Mouse (Mus musculus): ENCODE measurements around the gene Tox3. TPM values are rescaled to one million over a fixed set of nuclear protein-coding genes. Genes with fewer than 3 reads are reported as not detected.

Gene Tox3
- total and polyA plus RNA-seq, 2 experiments from 2014 or later, result 31.0 to 46.1 TPM

- DNase-seq (ENCODE audit: low spot score) (no peak), ATAC-seq (ENCODE audit: low FRiP score) (no peak)
- TF ChIP-seq CTCF (IDR thresholded peaks at IDR 0.05), result no peak
- Histone ChIP-seq H3K36me3 (ENCODE audit: insufficient read depth, low read length) (no peaks in the 10 kb centered on the region), H3K27ac (ENCODE audit: low read depth, low read length) (no peak overlapping the region), H3K9me3 (ENCODE audit: low read length) (no peaks in the 10 kb centered on the region), H3K27me3 (ENCODE audit: insufficient read depth, low read length) (no peaks in the 10 kb centered on the region), H3K4me1 (ENCODE audit: insufficient read depth, low read length) (no peaks in the 10 kb centered on the region), H3K9ac (replicated peaks; ENCODE audit: low read length, poor library complexity, severe bottlenecking) (no peak overlapping the region), H3K4me2 (ENCODE audit: low read depth, low read length, poor library complexity, severe bottlenecking) (no peak overlapping the region), H3K4me3 (ENCODE audit: low read depth, low read length) (no peak overlapping the region)
- 39% methylated on average over 7 of the region's 7 CpGs for WGBS
Measured at GRCm38 (mm10) chr8:90314312-90314711, 33.8 kb downstream of the Tox3 start.

GRCm38 (mm10) chr8:90302951-90303350, 45.2 kb downstream of the Tox3 start:
- no peak for ATAC-seq (ENCODE audit: low FRiP score)

GRCm38 (mm10) chr8:90302252-90302651, 45.9 kb downstream of the Tox3 start:
- Histone ChIP-seq H3K9ac (replicated peaks; ENCODE audit: low read length, poor library complexity, severe bottlenecking) (0 out of 2 replicates have a peak overlapping the region, but pooled peaks have one; percentile 4), H3K4me1 (ENCODE audit: insufficient read depth, low read length) (peaks cover 13% of the 10 kb centered on the region; the same call in 1 of the 2 replicates), H3K27me3 (ENCODE audit: insufficient read depth, low read length) (no peaks in the 10 kb centered on the region), H3K36me3 (ENCODE audit: insufficient read depth, low read length) (no peaks in the 10 kb centered on the region), H3K4me2 (ENCODE audit: low read depth, low read length, poor library complexity, severe bottlenecking) (peak overlapping the region; percentile 22; the same call in 1 of the 2 replicates), H3K27ac (ENCODE audit: low read depth, low read length) (peak overlapping the region; percentile 48), H3K4me3 (ENCODE audit: low read depth, low read length) (no peak overlapping the region), H3K9me3 (ENCODE audit: low read length) (0 out of 2 replicates have a peak, but pooled peaks cover 3% of the 10 kb centered on the region)
- TF ChIP-seq CTCF (IDR thresholded peaks at IDR 0.05), result no peak
- 28% methylated on average over 5 of the region's 5 CpGs for WGBS
- ATAC-seq (ENCODE audit: low FRiP score), result no peak
- DNase-seq (ENCODE audit: low spot score), result peak; percentile 85

More at GRCm38 (mm10) chr8:90302951-90303350, 45.2 kb downstream of the Tox3 start:
- 0 out of 2 replicates have a peak, but pooled peaks cover 3% of the 10 kb centered on the region for H3K9me3 ChIP-seq (ENCODE audit: low read length)
- H3K27me3 ChIP-seq (ENCODE audit: insufficient read depth, low read length), result no peaks in the 10 kb centered on the region
- peak overlapping the region; percentile 48 for H3K27ac ChIP-seq (ENCODE audit: low read depth, low read length)
- TF ChIP-seq CTCF (IDR thresholded peaks at IDR 0.05), result peak; percentile 15; the same call in 1 of the 2 replicates
- H3K4me3 ChIP-seq (ENCODE audit: low read depth, low read length), result no peak overlapping the region
- H3K9ac ChIP-seq (replicated peaks; ENCODE audit: low read length, poor library complexity, severe bottlenecking), result no peak overlapping the region
- peaks cover 13% of the 10 kb centered on the region; the same call in 1 of the 2 replicates for H3K4me1 ChIP-seq (ENCODE audit: insufficient read depth, low read length)
- WGBS, result 22% methylated on average over 12 of the region's 12 CpGs
- DNase-seq (ENCODE audit: low spot score), result peak; percentile 53
- H3K4me2 ChIP-seq (ENCODE audit: low read depth, low read length, poor library complexity, severe bottlenecking), result peak overlapping the region; percentile 22
- no peaks in the 10 kb centered on the region for H3K36me3 ChIP-seq (ENCODE audit: insufficient read depth, low read length)

- whole genome bisulfite sequencing, result 17% methylated on average over 5 of the region's 5 CpGs
- peak overlapping the region; percentile 48 for H3K27ac ChIP-seq (ENCODE audit: low read depth, low read length)
- H3K27me3 ChIP-seq (ENCODE audit: insufficient read depth, low read length), result no peaks in the 10 kb centered on the region
- no peaks in the 10 kb centered on the region for H3K9me3 ChIP-seq (ENCODE audit: low read length)
- H3K4me3 ChIP-seq (ENCODE audit: low read depth, low read length), result no peak overlapping the region
- H3K4me2 ChIP-seq (ENCODE audit: low read depth, low read length, poor library complexity, severe bottlenecking), result no peak overlapping the region
- TF ChIP-seq CTCF (IDR thresholded peaks at IDR 0.05), result no peak
- DNase-seq (ENCODE audit: low spot score) (no peak), ATAC-seq (ENCODE audit: low FRiP score) (no peak)
- no peaks in the 10 kb centered on the region for H3K36me3 ChIP-seq (ENCODE audit: insufficient read depth, low read length)
- H3K9ac ChIP-seq (replicated peaks; ENCODE audit: low read length, poor library complexity, severe bottlenecking), result no peak overlapping the region
- H3K4me1 ChIP-seq (ENCODE audit: insufficient read depth, low read length), result peaks cover 13% of the 10 kb centered on the region; the same call in 1 of the 2 replicates
Measured at GRCm38 (mm10) chr8:90301543-90301942, 46.6 kb downstream of the Tox3 start.

GRCm38 (mm10) chr8:90300973-90301372, 47.2 kb downstream of the Tox3 start:
- peak overlapping the region; percentile 48; the same call in 1 of the 2 replicates for H3K27ac ChIP-seq (ENCODE audit: low read depth, low read length)
- no peaks in the 10 kb centered on the region for H3K27me3 ChIP-seq (ENCODE audit: insufficient read depth, low read length)
- WGBS, result 25% methylated on average over 2 of the region's 2 CpGs
- no peak overlapping the region for H3K4me3 ChIP-seq (ENCODE audit: low read depth, low read length)
- no peaks in the 10 kb centered on the region for H3K36me3 ChIP-seq (ENCODE audit: insufficient read depth, low read length)
- TF ChIP-seq CTCF (IDR thresholded peaks at IDR 0.05), result no peak
- no peak for DNase-seq (ENCODE audit: low spot score)
- peaks cover 13% of the 10 kb centered on the region; the same call in 1 of the 2 replicates for H3K4me1 ChIP-seq (ENCODE audit: insufficient read depth, low read length)
- H3K4me2 ChIP-seq (ENCODE audit: low read depth, low read length, poor library complexity, severe bottlenecking), result no peak overlapping the region
- 0 out of 2 replicates have a peak overlapping the region, but pooled peaks have one; percentile 0 for H3K9ac ChIP-seq (replicated peaks; ENCODE audit: low read length, poor library complexity, severe bottlenecking)
- H3K9me3 ChIP-seq (ENCODE audit: low read length), result no peaks in the 10 kb centered on the region
- no peak for ATAC-seq (ENCODE audit: low FRiP score)

- Histone ChIP-seq H3K27ac (ENCODE audit: low read depth, low read length) (no peak overlapping the region), H3K9ac (replicated peaks; ENCODE audit: low read length, poor library complexity, severe bottlenecking) (no peak overlapping the region), H3K4me2 (ENCODE audit: low read depth, low read length, poor library complexity, severe bottlenecking) (no peak overlapping the region), H3K4me1 (ENCODE audit: insufficient read depth, low read length) (no peaks in the 10 kb centered on the region), H3K36me3 (ENCODE audit: insufficient read depth, low read length) (no peaks in the 10 kb centered on the region), H3K9me3 (ENCODE audit: low read length) (no peaks in the 10 kb centered on the region), H3K4me3 (ENCODE audit: low read depth, low read length) (no peak overlapping the region), H3K27me3 (ENCODE audit: insufficient read depth, low read length) (no peaks in the 10 kb centered on the region)
- no peak for DNase-seq (ENCODE audit: low spot score)
- no peak for TF ChIP-seq CTCF (IDR thresholded peaks at IDR 0.05)
- no peak for ATAC-seq (ENCODE audit: low FRiP score)
- WGBS, result 90% methylated on average over 3 of the region's 3 CpGs
Measured at GRCm38 (mm10) chr8:90294061-90294460, 54.1 kb downstream of the Tox3 start.
